Mouse (Mus musculus): ENCODE data around the gene Trabd2b. TPM values are rescaled to one million over a fixed set of nuclear protein-coding genes. Genes with fewer than 3 reads are reported as not detected.

Trabd2b gene
- polyA plus RNA-seq, 1 experiment, result 4.8 TPM

GRCm38 (mm10) chr4:114382627-114383026, 23.9 kb upstream of the Trabd2b start:
- Histone ChIP-seq H3K27me3 (ENCODE audit: control insufficient read depth, insufficient read depth, low read length) (no peaks in the 10 kb centered on the region; the same call in 1 of the 2 replicates), H3K4me3 (replicated peaks; ENCODE audit: insufficient read depth, low read depth, low read length) (no peak overlapping the region), H3K27ac (ENCODE audit: insufficient read depth, low read length) (no peak overlapping the region), H3K4me1 (ENCODE audit: control insufficient read depth, insufficient read depth, low read length) (peaks cover 17% of the 10 kb centered on the region)
- no peak for DNase-seq
- WGBS, result 65% methylated on average over 1 of the region's 1 CpGs
- no peak for TF ChIP-seq CTCF (IDR thresholded peaks at IDR 0.05; ENCODE audit: borderline replicate concordance, insufficient read depth, low read depth, low read length)
- no peak for TF ChIP-seq POLR2A (IDR thresholded peaks at IDR 0.05; ENCODE audit: borderline replicate concordance, insufficient read depth, low read length)

- Histone ChIP-seq H3K27me3 (ENCODE audit: control insufficient read depth, insufficient read depth, low read length) (peaks cover 1% of the 10 kb centered on the region; the same call in 1 of the 2 replicates), H3K4me1 (ENCODE audit: control insufficient read depth, insufficient read depth, low read length) (peaks cover 17% of the 10 kb centered on the region), H3K4me3 (replicated peaks; ENCODE audit: insufficient read depth, low read depth, low read length) (no peak overlapping the region), H3K27ac (ENCODE audit: insufficient read depth, low read length) (no peak overlapping the region)
- no peak for TF ChIP-seq POLR2A (IDR thresholded peaks at IDR 0.05; ENCODE audit: borderline replicate concordance, insufficient read depth, low read length)
- no peak for TF ChIP-seq CTCF (IDR thresholded peaks at IDR 0.05; ENCODE audit: borderline replicate concordance, insufficient read depth, low read depth, low read length)
- WGBS, result 21% methylated on average over 5 of the region's 5 CpGs
- DNase-seq, result peak in 1 of 2 experiments; percentile 36
Observed at GRCm38 (mm10) chr4:114385236-114385635, 21.3 kb upstream of the Trabd2b start.

GRCm38 (mm10) chr4:114386395-114386811, 20.1 kb upstream of the Trabd2b start:
- WGBS, result 2% methylated on average over 2 of the region's 2 CpGs
- H3K4me3 ChIP-seq (replicated peaks; ENCODE audit: insufficient read depth, low read depth, low read length), result no peak overlapping the region
- TF ChIP-seq POLR2A (IDR thresholded peaks at IDR 0.05; ENCODE audit: borderline replicate concordance, insufficient read depth, low read length) (no peak), CTCF (IDR thresholded peaks at IDR 0.05; ENCODE audit: borderline replicate concordance, insufficient read depth, low read depth, low read length) (no peak)
- peaks cover 17% of the 10 kb centered on the region for H3K4me1 ChIP-seq (ENCODE audit: control insufficient read depth, insufficient read depth, low read length)
- H3K27ac ChIP-seq (ENCODE audit: insufficient read depth, low read length), result no peak overlapping the region
- peak; percentile 65 to 82 for DNase-seq
- peaks cover 1% of the 10 kb centered on the region; the same call in 1 of the 2 replicates for H3K27me3 ChIP-seq (ENCODE audit: control insufficient read depth, insufficient read depth, low read length)

DNA sequence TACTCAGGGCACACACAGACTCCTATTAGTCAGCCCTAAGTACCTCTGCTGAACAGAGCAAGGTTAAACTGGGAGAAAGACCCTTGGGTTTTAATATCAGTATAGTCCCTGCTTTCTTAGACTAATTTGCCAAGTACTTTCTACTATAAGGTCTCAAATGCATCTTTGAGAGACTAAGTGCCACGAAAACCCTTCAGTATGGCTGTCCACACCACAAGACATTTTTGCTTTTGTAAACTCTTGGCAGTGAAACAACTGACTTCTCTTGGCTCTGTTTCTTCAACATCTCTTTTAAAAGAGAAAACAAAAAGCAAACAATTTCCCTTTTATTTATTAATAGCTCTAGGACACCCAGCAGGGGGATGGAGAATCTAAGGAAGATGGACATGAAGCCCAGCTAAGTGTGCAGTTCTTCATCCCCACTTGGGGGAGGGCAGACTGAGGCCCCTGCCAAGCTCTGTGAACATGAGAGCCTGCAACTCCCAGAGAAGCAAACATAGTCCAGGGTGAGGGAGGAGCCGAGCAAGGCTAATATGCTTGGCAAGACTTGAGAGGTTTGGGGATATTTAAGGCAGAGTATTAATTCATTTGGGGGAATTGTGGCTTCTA, 18.9 kb upstream of the Trabd2b start:
- Histone ChIP-seq H3K4me3 (replicated peaks; ENCODE audit: insufficient read depth, low read depth, low read length) (no peak overlapping the region), H3K27ac (ENCODE audit: insufficient read depth, low read length) (no peak overlapping the region), H3K27me3 (ENCODE audit: control insufficient read depth, insufficient read depth, low read length) (peaks cover 1% of the 10 kb centered on the region; the same call in 1 of the 2 replicates), H3K4me1 (ENCODE audit: control insufficient read depth, insufficient read depth, low read length) (peaks cover 17% of the 10 kb centered on the region)
- TF ChIP-seq CTCF (IDR thresholded peaks at IDR 0.05; ENCODE audit: borderline replicate concordance, insufficient read depth, low read depth, low read length) (no peak), POLR2A (IDR thresholded peaks at IDR 0.05; ENCODE audit: borderline replicate concordance, insufficient read depth, low read length) (no peak)
- DNase-seq, result peak in 1 of 2 experiments; percentile 10
- WGBS, result 67% methylated on average over 2 of the region's 2 CpGs

GRCm38 (mm10) chr4:114388306-114388705, 18.2 kb upstream of the Trabd2b start:
- Histone ChIP-seq H3K27me3 (ENCODE audit: control insufficient read depth, insufficient read depth, low read length) (peaks cover 1% of the 10 kb centered on the region; the same call in 1 of the 2 replicates), H3K27ac (ENCODE audit: insufficient read depth, low read length) (no peak overlapping the region), H3K4me1 (ENCODE audit: control insufficient read depth, insufficient read depth, low read length) (peaks cover 17% of the 10 kb centered on the region), H3K4me3 (replicated peaks; ENCODE audit: insufficient read depth, low read depth, low read length) (no peak overlapping the region)
- TF ChIP-seq POLR2A (IDR thresholded peaks at IDR 0.05; ENCODE audit: borderline replicate concordance, insufficient read depth, low read length), result no peak
- TF ChIP-seq CTCF (IDR thresholded peaks at IDR 0.05; ENCODE audit: borderline replicate concordance, insufficient read depth, low read depth, low read length), result no peak
- no peak for DNase-seq
- WGBS, result 67% methylated on average over 3 of the region's 3 CpGs

DNA sequence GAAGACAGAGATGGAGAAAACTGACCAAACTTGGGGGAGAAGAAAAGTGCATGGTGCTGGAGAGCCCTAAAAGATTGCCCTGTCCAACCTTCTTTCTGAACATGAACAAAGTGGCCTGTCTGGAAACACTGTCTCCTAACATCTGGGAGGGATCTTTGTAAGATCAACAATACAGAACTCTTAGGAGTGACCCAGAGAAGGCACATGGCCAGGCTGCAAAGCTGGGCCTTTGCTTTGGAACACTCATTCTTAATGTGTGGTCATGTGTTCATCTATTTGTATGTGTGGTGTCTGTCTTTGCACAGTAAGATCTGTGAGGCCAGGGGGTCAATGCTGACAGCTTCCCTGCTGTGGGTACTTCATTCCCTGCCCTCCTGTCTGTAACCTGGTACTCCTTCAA, 16.9 kb upstream of the Trabd2b start:
- DNase-seq, result no peak
- Histone ChIP-seq H3K27me3 (ENCODE audit: control insufficient read depth, insufficient read depth, low read length) (peaks cover 1% of the 10 kb centered on the region; the same call in 1 of the 2 replicates), H3K4me3 (replicated peaks; ENCODE audit: insufficient read depth, low read depth, low read length) (no peak overlapping the region), H3K27ac (ENCODE audit: insufficient read depth, low read length) (no peak overlapping the region), H3K4me1 (ENCODE audit: control insufficient read depth, insufficient read depth, low read length) (peaks cover 16% of the 10 kb centered on the region)
- no peak for TF ChIP-seq CTCF (IDR thresholded peaks at IDR 0.05; ENCODE audit: borderline replicate concordance, insufficient read depth, low read depth, low read length)
- no peak for TF ChIP-seq POLR2A (IDR thresholded peaks at IDR 0.05; ENCODE audit: borderline replicate concordance, insufficient read depth, low read length)

DNA sequence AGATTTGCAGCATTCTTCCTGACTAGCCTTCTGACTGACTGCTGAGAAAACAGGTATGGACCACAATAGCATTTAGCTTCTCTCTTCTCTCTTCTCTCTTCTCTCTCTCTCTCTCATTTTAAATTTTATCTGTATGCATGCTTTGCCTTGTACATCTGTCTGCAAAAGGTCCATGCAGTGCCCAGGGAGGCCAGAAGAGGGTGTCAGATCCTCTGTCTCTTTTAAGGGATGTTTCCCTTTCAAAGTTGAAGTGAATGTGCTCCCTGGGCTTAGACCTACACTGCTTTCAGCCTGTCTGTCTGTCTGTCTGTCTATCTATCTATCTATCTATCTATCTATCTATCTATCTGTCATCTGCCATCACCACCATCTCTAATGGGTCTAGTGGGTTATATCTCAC, 8.9 kb upstream of the Trabd2b start:
- Histone ChIP-seq H3K27me3 (ENCODE audit: control insufficient read depth, insufficient read depth, low read length) (no peaks in the 10 kb centered on the region; the same call in 1 of the 2 replicates), H3K27ac (ENCODE audit: insufficient read depth, low read length) (no peak overlapping the region), H3K4me3 (replicated peaks; ENCODE audit: insufficient read depth, low read depth, low read length) (no peak overlapping the region), H3K4me1 (ENCODE audit: control insufficient read depth, insufficient read depth, low read length) (no peaks in the 10 kb centered on the region)
- TF ChIP-seq CTCF (IDR thresholded peaks at IDR 0.05; ENCODE audit: borderline replicate concordance, insufficient read depth, low read depth, low read length), result no peak; the same call in 1 of the 2 replicates
- TF ChIP-seq POLR2A (IDR thresholded peaks at IDR 0.05; ENCODE audit: borderline replicate concordance, insufficient read depth, low read length), result no peak
- DNase-seq, result no peak

GRCm38 (mm10) chr4:114399821-114400220, 6.7 kb upstream of the Trabd2b start:
- WGBS, result 77% methylated on average over 3 of the region's 3 CpGs
- Histone ChIP-seq H3K4me1 (ENCODE audit: control insufficient read depth, insufficient read depth, low read length) (no peaks in the 10 kb centered on the region), H3K27ac (ENCODE audit: insufficient read depth, low read length) (no peak overlapping the region), H3K27me3 (ENCODE audit: control insufficient read depth, insufficient read depth, low read length) (no peaks in the 10 kb centered on the region; the same call in 1 of the 2 replicates), H3K4me3 (replicated peaks; ENCODE audit: insufficient read depth, low read depth, low read length) (no peak overlapping the region)
- DNase-seq, result no peak
- TF ChIP-seq POLR2A (IDR thresholded peaks at IDR 0.05; ENCODE audit: borderline replicate concordance, insufficient read depth, low read length), result no peak
- no peak for TF ChIP-seq CTCF (IDR thresholded peaks at IDR 0.05; ENCODE audit: borderline replicate concordance, insufficient read depth, low read depth, low read length)
